In the genomic region with DNA sequence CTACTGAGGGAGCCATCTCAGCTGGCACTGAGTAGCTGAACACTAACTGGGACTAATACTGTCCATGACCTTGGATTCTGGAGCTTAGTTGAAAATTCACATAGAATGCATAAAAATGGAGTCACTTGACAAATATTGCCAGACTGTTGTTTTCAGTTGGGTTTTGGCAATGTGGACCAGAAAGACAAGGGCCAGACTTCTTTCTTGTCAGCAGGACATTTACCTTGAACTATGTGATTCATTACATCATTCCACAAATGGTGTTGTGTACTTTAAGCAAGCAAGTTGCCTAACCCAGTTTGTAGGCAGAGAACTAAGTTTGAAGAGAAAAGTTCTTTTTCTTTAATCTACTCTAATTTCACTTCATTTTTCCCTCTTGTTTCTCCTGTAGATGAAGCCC, we compare ENCODE assay signal across 17 mouse cellular contexts.
"Had no signal": no experiment of that assay in that cellular context is flagged by ENCODE, and none has a peak within 500 bp of the region (broad histone marks: within the 10 kb centered on the region; RNA-seq: fewer than 3 reads in every experiment).

No protein-coding gene starts in this region.

- DNase-seq: lung, adult 2 months; lung, postnatal 14 days; lung, postnatal 36 days; right cerebral cortex, postnatal 14 days; thymus, adult 2 months; thymus, postnatal 25 days; thymus, postnatal 4 days had no signal

- ATAC-seq: lung, postnatal 0 days; midbrain, embryonic 13.5 days; midbrain, embryonic 15.5 days had no signal

- H3K27me3 ChIP-seq: lung, embryonic 15.5 days; megakaryocyte, embryonic 14.5 days; midbrain, embryonic 13.5 days; midbrain, embryonic 15.5 days; neural tube, embryonic 12.5 days; stomach, embryonic 15.5 days had no signal

- H3K36me3 ChIP-seq: lung, embryonic 15.5 days; midbrain, embryonic 13.5 days; midbrain, embryonic 15.5 days; neural tube, embryonic 12.5 days; stomach, embryonic 15.5 days had no signal

- H3K9me3 ChIP-seq: lung, embryonic 15.5 days; midbrain, embryonic 13.5 days; midbrain, embryonic 15.5 days; neural tube, embryonic 12.5 days; stomach, embryonic 15.5 days had no signal

- H3K27ac ChIP-seq: lung, embryonic 15.5 days; macrophage; midbrain, embryonic 13.5 days; midbrain, embryonic 15.5 days; neural tube, embryonic 12.5 days; stomach, embryonic 15.5 days; stomach, postnatal 0 days had no signal

- H3K4me3 ChIP-seq: lung, embryonic 15.5 days; megakaryocyte, embryonic 14.5 days; midbrain, embryonic 13.5 days; midbrain, embryonic 15.5 days; neural tube, embryonic 12.5 days; stomach, embryonic 15.5 days had no signal

- H3K9ac ChIP-seq: lung, embryonic 15.5 days; midbrain, embryonic 13.5 days; midbrain, embryonic 15.5 days; neural tube, embryonic 12.5 days; stomach, embryonic 15.5 days had no signal

- H3K4me2 ChIP-seq: lung, embryonic 15.5 days; midbrain, embryonic 11.5 days; midbrain, embryonic 13.5 days; midbrain, embryonic 15.5 days; neural tube, embryonic 12.5 days; stomach, embryonic 15.5 days had no signal

- H3K4me1 ChIP-seq: lung, embryonic 15.5 days; megakaryocyte, embryonic 14.5 days; midbrain, embryonic 13.5 days; midbrain, embryonic 15.5 days; neural tube, embryonic 12.5 days; stomach, embryonic 15.5 days had no signal
